Mouse (Mus musculus): ENCODE measurements around the gene Tmem200c.

Tmem200c gene

GRCm38 (mm10) chr17:68890672-68891071, 64.2 kb downstream of the Tmem200c start:
- DNase-seq (ENCODE audit: extremely low spot score, low read depth, low spot score) = no peak

All from hindlimb bud, embryonic 11.5 days (tissue).